Mouse (Mus musculus) B cell, adult (primary cell): ENCODE data around the gene Rd3l. TPM values are rescaled to one million over a fixed set of nuclear protein-coding genes. Genes with fewer than 3 reads are reported as not detected.

ENCODE experiments used
- total RNA-seq: library from RNA; stranded (reverse); gene quantifications from 4 replicates; pipeline ENCODE4 v1.2.4, GENCODE M21; 2023; ENCODE audit not compliant: inconsistent age

Rd3l gene
- total RNA-seq = not detected in 4 replicates

GRCm38 (mm10) chr12:111980887-111981367, at the start of gene Rd3l:
Gene Rd3l (minus strand): TSS chr12:111981317.

GRCm38 (mm10) chr12:111971231-111971686, 9.9 kb downstream of the Rd3l start, which contains the start of gene Tdrd9:
Gene Tdrd9 (plus strand): TSS chr12:111971559.

GRCm38 (mm10) chr12:111966683-111967173, 14.4 kb downstream of the Rd3l start, which contains the start of gene Atp5mpl:
Gene Atp5mpl (minus strand): TSS chr12:111966977.

Other genes starting within 250 kb of the Rd3l start
- gene Klc1, start 222.5 kb downstream of the Rd3l start, total RNA-seq = 61.8 to 71.7 TPM (median 69.0 TPM) in 4 replicates
- 1.2 to 3.9 TPM (median 2.6 TPM) in 4 replicates for gene Xrcc3, start 167.4 kb downstream of the Rd3l start, total RNA-seq
- gene Zfyve21, start 167.1 kb downstream of the Rd3l start, total RNA-seq = 1.6 to 3.4 TPM (median 2.1 TPM) in 4 replicates
- gene Ppp1r13b, start 73.2 kb downstream of the Rd3l start, total RNA-seq = 41.6 to 52.2 TPM (median 44.6 TPM) in 4 replicates
- gene Atp5mpl, start 14.3 kb downstream of the Rd3l start, total RNA-seq = 145 to 192 TPM (median 178 TPM) in 4 replicates
- not detected in 4 replicates for gene Tdrd9, start 9.8 kb downstream of the Rd3l start, total RNA-seq
- 0.36 to 0.51 TPM in 2 of 4 replicates, not detected in the others for gene Aspg, start 125.4 kb upstream of the Rd3l start, total RNA-seq
- gene Kif26a, start 164.9 kb upstream of the Rd3l start, total RNA-seq = 0.06 TPM in 1 of 4 replicates, not detected in the others